Comparison of ENCODE assay signal across 13 mouse cellular contexts in genomic region chr13:53003286-53003685, GRCm38 (mm10). TPM values are rescaled to one million over a fixed set of nuclear protein-coding genes. Genes with fewer than 3 reads are reported as not detected.
DNase-seq lines count a peak whose midpoint lies in the region.
"Had no signal": no experiment of that assay in that cellular context is flagged by ENCODE, and none has a peak within 500 bp of the region (broad histone marks: within the 10 kb centered on the region; RNA-seq: fewer than 3 reads in every experiment).

No protein-coding gene starts in this region.

- DNase-seq in gastrocnemius, adult 18-20 months (ENCODE audit: low spot score) = peak; percentile 30
- DNase-seq in gastrocnemius, postnatal 14 days = no peak
- peak; percentile 43 to 45 for DNase-seq in heart, postnatal 10 days
- no peak for DNase-seq in heart, adult 8-10 months (ENCODE audit: low spot score)
- peak; percentile 5 for DNase-seq in lung, postnatal 36 days
- no peak for DNase-seq in lung, postnatal 4 days
- no peak for DNase-seq in layer of hippocampus, postnatal 10 days (ENCODE audit: low spot score in 2 of 2)
- DNase-seq: cerebellum, adult 11 months; cerebellum, postnatal 25 days; lung, embryonic 14.5 days; midbrain, embryonic 14.5 days; right cerebral cortex, postnatal 25 days; thymus, postnatal 4 days had no signal

- intact Hi-C loops in gastrocnemius, postnatal 14 days (cut with DNase I; ENCODE audit: low total_unique reads) = no loop called here
- intact Hi-C loops in heart, postnatal 10 days (cut with DNase I) = no loop called here

RNA-seq across cellular contexts. Expression of gene Nfil3, which starts 22.4 kb away (rescaled TPM):
- total RNA-seq in gastrocnemius, adult 18-20 months (2021) = 10 to 100 TPM; 73.2 to 88.2 TPM
- 10 to 100 TPM; 15.7 to 39.9 TPM for total RNA-seq in gastrocnemius, postnatal 14 days (2021)
- 10 to 100 TPM; 27.3 to 27.9 TPM for total RNA-seq in heart, postnatal 10 days (2021)
- total RNA-seq in heart, adult 8-10 months (2022) = 10 to 100 TPM; 11.5 to 23.7 (median 13.9) TPM
- 10 to 100 TPM; 12.3 to 12.9 TPM for total RNA-seq in layer of hippocampus, postnatal 10 days (2021)

Comparison
In these comparisons a context has a peak if more than half of its experiments do, and no peak if none do; other contexts are left out.
1. DNase-seq: peak in gastrocnemius, adult 18-20 months (single experiment), heart, postnatal 10 days (2 of 2) and lung, postnatal 36 days (single experiment); none in gastrocnemius, postnatal 14 days (single experiment), heart, adult 8-10 months (single experiment), lung, postnatal 4 days (0 of 2) and layer of hippocampus, postnatal 10 days (0 of 2).